Mouse (Mus musculus): ENCODE results near the gene Zfp799.
"Not testable (repeated sequence)": the region's sequence is repeated elsewhere in the genome, so short reads cannot be mapped to it uniquely, and the experiment has no call there.

The Zfp799 gene

DNA sequence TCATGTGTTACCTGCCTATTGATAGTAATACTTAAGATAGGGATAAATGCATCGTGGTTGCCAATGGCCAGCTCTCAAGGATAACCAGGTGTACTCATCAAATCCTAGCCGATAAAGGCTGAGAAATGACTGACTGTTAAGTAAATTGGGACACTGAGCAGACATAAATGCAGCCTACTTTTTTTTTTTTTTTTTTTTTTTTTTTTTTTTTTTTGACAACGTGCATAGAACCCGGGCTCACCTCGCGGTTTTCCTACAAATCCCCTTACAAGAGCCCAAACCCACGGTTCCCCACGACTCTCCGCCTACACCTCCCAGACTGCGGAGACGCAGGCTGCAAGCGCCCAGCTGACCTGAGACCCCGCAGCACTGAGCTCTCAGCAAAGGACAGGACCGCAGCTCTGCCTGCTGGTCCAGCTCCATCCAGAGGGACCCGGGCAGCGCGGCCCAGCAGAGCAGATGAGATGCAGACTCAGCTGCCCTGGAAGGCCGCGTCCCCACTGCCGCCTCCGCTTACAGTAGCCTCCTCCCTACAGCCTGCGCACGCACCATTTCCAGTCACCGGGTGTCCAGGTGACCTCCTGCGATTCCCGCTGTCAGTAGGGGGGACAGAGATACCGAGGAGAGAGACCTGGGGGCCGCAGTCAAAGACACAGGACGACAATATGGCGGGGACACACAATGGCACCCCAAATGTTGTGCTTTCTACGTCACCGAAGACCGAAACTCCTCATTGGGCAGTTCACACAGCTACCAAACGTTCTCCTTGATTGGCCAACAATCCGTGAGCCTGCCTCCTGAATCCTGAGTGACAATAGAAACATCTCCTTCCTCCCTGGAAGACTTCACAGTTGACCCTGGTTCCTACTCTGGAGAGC, at the start of gene Zfp799:
Zfp799 (minus strand) TSS at position 722 of the 878 bp plus-strand sequence.
- DNase-seq (ENCODE audit: low spot score in 2 of 2): peak; percentile 10 to 38

DNA sequence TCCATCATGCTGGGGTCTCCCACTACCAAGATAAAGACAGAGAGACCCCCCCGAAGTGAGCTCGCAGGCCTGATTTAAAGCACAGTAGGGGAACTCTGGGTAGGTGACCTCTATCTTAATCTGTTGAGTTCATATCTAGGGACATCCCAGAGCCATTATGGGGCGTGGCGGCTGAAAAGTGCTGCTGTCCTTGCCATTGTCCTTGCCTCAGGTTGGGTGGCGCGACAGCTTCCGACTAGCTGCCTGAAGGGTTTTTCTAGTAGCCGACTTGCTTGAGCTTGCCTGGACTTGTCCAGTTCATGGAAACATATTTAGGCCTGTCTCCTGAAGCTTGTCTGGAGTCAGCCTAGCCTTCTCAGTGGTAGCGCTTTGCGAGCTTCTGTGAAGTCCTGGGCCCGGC, 48.7 kb upstream of the Zfp799 start:
- DNase-seq (ENCODE audit: low spot score in 2 of 2): no peak

DNA sequence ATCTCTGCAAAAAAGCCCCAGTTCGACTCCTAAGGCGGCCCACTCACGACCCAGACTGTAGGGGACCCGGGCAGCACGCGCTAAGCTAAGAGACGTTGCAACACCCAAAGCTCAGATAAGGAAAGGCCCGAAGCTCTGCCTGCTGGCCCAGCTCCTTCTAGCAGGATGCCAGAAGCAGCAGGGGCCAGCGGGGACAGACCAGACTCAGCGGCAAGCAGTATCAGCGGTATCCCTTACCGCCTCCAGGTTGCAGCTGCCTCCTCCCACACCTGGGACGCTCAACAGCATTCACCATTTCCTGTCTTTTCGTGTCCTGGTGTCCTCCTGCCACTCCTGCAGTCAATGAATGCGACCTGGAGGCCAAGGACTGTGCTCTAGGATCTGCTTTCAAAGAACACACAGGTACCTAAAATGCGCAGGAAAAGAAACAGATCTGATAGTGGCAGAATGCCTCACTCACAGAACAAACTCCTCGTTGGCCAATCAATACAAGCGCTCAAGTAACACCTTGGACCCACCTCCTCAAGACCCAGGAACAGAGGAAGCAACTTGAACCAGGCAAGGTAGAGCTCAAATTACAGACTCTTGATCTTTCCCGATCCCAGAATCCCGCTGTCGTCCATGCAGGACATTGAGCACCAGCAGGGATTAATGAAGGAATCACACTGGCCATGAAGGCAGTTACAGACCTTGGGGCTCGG, 47.6 kb upstream of the Zfp799 start:
- no peak for DNase-seq (ENCODE audit: low spot score in 2 of 2)

DNA sequence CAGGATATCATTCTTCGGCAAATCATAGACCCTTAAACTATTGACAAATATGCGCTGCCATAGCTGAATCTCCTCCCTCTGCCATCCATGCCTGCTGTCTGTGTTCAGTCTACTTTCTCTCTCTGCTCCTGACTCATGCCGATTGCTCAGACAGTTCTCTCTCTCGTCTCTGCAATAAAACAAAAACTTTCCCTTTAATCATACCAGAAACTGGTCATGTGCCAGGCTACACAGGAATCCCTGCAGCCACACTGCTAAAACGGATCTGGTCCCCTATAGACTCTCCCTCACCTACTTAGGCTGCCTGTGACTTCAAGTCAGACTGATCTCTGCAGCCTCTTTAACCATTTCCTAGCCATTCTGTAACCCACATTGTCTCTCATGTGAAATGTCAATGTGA, 42.6 kb upstream of the Zfp799 start:
- DNase-seq (ENCODE audit: low spot score in 2 of 2): no peak

DNA sequence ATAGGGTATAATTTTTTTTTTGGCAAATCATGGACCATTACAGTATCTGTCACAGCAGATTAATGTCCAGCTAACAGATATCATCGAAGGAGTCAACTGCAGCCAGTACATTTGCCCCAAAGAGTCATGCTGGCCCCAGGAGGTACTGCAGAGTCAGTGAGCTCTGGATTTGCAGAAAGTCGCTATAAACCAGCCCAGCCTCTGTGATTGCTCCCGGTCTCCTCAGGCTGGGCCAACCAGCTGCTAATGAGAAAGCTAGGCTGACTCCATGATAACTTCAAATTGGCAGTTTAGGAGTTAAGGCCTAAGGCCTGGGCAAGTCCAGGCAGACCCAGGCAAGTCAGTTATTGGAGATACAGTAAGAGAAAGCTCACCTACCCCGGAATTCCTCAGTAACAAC, 42.0 kb upstream of the Zfp799 start:
- no peak for DNase-seq (ENCODE audit: low spot score in 2 of 2)

DNA sequence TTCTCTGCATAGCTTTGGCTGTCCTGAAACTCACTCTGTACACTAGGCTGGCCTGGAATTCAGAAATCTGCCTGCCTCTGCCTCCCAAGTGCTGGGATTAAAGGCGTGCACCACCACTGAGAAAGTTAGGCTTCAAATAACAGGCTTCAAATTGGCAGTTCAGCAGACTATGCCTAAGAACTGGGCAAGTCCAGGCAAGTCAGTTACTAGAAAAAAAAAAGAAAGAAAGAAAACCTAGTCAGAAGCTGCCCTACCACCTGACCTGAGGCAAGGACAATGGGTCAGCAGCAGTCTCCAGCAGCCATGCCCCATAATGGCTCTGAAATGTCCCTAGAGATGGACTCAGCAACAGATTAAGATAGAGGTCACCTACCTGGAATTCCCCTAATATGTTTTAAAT, 41.4 kb upstream of the Zfp799 start:
- no peak for DNase-seq (ENCODE audit: low spot score in 2 of 2)

DNA sequence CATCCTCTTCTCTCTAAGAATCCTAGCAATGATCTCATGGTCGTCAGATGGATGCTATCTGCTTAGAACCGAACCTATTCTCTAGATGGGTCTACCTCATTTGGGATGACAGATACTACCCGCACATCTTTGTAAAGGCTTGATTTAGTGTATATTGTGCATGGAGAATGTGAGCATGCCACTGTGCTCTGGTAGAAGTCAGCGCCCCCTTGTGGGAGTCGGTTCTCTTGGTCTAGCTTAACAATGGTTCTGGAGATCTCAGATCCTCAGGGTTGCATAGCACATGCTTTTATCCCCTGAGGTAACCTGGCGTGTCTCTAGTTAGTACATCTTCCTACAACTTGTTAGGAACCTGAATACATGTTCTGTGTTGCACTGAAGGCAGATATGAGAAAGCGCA, 37.2 kb upstream of the Zfp799 start:
- DNase-seq (ENCODE audit: low spot score in 2 of 2): not testable (repeated sequence)

DNA sequence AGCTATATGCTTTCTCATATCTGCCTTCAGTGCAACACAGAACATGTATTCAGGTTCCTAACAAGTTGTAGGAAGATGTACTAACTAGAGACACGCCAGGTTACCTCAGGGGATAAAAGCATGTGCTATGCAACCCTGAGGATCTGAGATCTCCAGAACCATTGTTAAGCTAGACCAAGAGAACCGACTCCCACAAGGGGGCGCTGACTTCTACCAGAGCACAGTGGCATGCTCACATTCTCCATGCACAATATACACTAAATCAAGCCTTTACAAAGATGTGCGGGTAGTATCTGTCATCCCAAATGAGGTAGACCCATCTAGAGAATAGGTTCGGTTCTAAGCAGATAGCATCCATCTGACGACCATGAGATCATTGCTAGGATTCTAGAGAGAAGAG, 26.7 kb upstream of the Zfp799 start:
- not testable (repeated sequence) for DNase-seq (ENCODE audit: low spot score in 2 of 2)

DNA sequence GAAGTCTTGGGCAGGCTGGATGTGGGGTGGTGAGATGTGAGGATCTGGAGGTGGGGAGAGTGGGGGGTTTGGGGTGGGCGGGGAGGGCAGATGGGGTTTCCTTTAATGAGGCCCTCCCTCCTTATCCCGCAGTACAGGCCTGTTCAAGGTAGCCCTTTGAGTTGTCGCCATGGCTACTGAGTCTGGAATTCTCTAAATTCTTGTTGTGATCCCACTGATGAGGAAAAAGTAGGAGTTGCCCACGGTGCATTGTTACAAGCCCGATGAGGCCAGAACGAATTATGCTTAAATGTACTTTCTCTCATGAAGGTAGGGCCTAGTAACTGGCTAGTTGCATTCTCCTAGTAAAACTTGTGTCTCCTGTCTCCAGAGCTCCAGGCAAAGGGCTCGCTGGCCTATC, 21.5 kb upstream of the Zfp799 start:
- DNase-seq (ENCODE audit: low spot score in 2 of 2): no peak

DNA sequence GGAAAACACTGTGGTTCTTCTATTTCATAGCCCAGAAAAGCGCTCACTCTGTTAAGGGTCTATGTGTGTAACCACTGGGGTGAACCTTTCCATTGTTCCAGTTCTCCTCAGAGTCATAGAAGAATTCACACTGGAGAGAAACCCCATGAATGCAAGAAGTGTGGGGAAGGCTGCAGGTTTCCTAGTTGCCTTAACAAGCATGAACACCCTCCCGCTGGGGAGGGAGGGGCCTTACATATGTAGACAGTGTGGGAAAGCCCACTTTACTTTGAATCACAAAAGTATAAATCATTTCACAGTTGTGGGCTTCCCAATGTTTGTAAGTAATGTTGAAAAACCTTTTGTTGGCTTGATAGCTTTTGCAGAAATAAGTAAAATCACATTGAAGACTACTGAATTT, 11.3 kb upstream of the Zfp799 start:
- DNase-seq (ENCODE audit: low spot score in 2 of 2): no peak

DNA sequence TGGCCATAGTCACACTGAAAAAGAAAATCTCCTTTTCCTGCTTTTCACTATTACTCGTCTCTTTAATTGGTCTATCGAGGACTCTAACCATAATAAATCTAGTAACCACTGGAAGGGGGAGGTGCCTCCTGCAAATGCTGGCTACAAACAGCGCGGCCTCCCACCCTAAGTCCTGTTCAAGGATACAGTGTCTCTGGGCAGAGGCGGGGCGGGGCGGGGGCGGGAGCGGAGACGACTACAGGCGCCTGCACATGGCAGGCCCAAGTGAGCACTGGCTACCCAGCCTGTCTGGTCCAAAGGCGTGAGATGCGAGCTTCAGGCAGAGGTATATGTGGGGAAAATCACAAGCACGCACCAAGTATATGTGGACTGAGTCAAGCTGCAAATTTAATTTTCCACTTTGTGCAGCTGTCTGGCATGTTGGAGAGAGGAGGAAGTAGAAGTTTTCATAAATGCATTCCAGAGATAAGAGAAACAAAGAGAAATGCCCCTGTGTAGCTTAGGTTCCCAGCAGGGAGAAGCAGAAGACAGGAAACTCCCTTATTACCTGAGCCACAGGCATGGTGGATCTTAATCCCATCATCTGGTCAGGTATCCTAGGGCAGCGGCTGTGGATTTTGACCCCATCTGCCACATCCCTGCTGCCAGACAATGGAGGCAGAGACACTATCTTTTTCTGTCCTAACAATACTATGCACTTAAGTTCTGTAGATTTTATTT, 9.2 kb upstream of the Zfp799 start:
- DNase-seq (ENCODE audit: low spot score in 2 of 2): no peak

DNA sequence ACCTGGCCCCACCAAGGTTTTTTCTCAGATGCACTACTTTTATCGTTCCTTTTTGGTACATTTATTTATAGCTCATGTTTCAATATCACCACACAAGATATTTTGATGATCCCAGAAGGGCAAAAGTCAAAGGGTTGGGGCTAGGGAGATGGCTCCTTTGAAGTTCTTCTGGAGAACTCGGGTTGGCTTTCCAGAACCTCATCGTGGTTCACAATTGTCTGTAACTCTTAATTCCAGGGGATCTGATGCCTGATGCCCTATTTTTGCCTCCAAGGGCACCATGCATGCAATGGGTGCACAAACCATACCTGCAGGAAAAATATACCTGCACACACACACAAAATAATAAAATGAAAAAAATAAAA, 339 bp upstream of the Zfp799 start:
- DNase-seq (ENCODE audit: low spot score in 2 of 2): no peak

DNA sequence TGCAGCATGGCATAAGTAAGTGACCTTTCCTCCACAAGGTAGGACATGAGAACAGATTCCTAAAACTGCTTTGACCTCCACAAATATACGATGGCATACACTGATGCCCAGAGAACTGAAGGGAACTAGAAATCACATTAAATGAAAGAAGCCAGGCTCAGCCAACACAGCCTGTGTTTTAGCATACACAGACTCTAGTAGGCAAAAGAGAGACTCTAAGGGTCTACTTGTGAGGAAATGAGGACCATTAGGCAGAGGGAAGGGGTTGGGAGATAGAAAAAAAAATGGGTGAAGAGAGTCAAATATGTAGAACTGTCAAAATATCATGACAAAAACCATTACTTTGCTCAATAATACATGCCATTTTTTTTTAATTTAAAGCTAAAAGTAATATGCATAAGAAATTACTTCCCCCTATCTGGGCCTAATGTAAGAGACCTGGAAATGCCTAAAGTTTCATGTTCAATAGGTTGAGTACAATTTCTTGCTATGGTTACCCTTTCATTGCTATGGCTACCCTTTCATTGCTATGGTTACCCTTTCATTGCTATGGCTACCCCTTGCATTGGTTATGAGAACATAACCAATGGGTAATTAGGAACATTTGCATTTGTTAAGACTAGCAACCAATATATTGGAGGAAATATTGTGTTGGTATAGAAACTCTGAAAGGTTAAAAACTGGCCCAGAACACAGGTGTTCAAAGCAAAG, 13.8 kb downstream of the Zfp799 start:
- no peak for DNase-seq (ENCODE audit: low spot score in 2 of 2)

DNA sequence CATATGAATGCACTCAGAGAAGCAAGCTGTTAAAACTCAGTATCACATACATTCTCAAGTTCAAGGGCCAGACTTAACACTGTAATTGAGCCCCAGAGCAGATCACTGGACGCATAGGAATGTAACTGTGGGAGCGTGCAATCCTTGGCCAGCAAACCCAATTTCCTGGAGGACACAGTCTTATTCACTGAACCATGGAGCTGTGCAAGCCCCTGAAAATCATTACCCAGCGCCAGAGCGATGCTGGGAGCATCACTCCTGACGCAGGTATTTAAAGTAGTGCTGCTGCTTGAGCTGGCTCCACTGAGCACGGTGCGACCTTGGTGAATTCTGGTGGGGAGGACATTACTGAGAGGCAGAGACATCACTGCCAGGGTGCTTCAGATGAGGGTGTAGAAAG, 15.9 kb downstream of the Zfp799 start:
- DNase-seq (ENCODE audit: low spot score in 2 of 2): no peak

DNA sequence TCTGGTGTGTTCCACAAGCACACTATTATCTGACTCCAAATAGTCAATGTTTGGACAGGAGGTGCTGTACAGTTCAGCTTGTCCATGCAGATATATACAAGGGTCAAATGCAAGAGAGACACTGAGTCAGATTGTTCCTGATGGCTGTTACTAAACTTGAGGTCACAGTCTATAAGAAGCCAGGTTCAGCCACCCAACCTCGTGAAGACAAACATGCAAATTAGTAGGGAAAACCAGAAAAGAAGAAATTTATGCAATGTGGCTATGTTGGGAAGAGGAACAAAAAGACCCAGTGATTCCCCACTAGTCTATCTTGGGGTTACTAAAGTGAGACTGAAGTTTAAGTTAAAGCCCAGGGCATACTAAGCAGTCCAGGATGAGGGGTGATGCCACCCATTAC, 19.4 kb downstream of the Zfp799 start:
- no peak for DNase-seq (ENCODE audit: low spot score in 2 of 2)

DNA sequence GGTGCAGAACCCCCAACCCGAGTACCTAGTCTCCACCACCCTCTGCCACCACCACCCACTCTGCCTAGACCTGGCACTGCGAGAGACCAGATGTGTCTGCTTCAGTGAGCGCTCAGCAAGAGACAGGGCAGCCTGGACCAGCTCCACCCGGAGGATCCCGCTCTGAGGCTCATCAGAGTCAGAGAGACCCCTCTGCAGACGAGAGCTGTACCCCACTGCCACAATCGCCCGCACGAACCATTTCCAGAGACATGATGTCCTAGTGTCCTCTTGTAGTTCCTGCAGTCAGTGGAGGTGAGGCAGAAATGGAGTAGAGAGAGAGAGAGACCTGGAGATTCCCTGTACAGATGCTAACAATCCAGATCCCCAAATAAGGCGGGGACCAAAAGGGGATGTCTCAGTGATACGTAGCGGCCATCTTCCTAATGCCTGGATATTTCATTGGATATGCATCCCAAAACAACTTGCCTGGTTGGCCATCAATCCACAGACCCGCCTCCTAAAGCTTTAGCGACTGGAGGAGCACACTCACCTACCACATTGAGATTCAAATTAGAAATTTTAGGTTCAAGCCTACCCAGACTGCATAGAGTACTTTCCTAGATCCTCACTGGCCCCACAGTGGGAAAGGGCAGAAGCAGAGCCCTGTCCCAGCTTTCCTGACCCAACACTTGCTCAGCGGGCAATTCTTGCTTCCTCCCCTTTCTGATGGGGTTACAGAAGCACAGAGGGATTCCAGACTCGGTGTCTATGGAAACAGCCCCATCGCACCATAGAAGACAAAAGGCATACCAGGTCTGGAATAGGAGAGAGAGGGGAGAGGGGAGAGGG, 20.3 kb downstream of the Zfp799 start, which contains the start of gene Zfp811:
Zfp811 (minus strand) TSS at position 388 of the 831 bp plus-strand sequence.
- DNase-seq (ENCODE audit: low spot score in 2 of 2): no peak

DNA sequence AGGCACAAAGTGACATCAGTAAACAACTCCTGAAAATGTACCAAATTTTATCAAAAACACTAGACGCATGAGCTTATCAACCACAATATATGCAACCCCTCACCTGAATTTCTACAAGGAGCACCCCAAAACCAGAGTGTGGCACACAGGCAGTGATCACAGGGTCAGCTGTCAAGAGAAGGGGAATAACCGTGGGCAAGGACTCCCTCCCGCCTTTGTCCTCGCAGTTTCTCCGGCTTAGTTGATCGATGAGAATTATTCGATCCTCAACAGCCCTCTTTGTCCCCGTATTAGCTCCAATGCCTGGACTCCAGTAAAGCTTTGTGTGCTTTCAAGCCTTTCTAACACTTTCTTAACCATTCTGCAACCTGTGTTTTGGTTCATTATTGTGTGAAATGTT, 21.1 kb downstream of the Zfp799 start:
- no peak for DNase-seq (ENCODE audit: low spot score in 2 of 2)

DNA sequence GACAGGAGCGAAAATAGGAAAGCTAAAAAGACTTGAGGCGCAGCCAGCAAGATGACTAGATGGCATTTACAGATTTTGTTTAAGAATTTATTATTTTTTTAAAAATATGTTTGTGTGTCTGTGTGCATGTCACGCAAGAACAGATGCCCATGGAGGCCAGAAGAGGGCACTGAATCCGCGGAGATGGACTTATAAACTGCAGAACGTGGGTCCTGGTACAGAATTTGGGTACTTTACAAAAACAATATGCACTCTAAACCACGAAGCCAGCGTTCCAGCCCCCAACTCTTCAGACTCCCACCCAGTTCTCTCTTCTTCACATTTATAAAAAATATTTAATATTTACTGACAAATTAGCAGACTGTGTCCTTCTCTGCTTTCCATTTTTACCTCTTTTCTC, 40.8 kb downstream of the Zfp799 start:
- no peak for DNase-seq (ENCODE audit: low spot score in 2 of 2)

DNA sequence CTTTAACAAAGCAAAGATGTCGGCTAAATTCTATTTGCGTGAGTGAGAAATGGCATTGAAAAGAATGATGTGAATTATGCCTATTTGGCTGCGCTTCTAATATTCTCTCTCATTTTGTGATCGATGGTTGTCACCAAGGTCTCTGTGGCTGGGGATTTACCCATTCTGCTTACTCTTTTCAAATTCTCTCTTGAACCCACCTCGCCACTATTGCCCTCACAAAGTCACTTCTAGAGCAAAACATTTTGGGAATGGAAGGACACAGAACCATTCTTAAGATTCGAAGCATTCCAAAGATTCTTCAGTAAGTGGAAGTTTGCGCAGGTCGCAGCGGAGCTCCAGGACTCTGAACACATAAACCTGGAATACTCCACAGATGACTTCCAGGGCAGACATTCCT, 41.5 kb downstream of the Zfp799 start:
- DNase-seq (ENCODE audit: low spot score in 2 of 2): no peak

DNA sequence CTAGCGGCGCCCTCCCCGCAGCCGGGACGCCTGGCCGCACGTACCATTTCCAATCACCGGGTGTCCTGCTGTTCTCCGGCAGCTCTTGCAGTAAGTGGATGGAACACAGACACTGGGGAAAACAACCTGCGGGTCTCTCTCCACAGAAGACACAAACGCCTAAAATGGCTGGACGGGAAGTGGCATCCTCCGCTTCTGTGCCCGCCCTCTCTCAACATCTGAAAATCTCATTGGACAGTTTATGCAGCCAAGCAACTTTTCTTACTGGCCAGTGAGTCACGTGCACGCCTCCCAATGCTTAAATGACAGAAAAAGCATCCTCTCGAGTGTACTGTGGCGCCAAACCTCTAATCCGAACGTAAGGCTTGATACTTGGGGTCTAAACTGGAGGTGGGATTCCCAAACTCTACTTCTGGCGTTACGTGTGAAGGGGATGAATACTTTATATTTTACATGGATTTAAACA, 41.9 kb downstream of the Zfp799 start, which contains the start of gene Zfp871:
Zfp871 (minus strand) TSS at position 194 of the 466 bp plus-strand sequence.
- DNase-seq (ENCODE audit: low spot score in 2 of 2): peak; percentile 68 to 76

All from spleen, postnatal 14 days (tissue).